Mouse (Mus musculus) liver, adult 2 months (tissue): ENCODE measurements around the gene Xpr1.

Experiments
- CTCF ChIP-seq: fragments of 200-500 bp; IDR thresholded peaks from 2 replicates; pipeline ENCODE4 v1.5.1; 2011; ENCODE audit warnings: low read depth, low read length, control low read depth
- POLR2A ChIP-seq: fragments of 200-500 bp; IDR thresholded peaks from 2 replicates; pipeline ENCODE4 v1.6.1; 2011; ENCODE audit warnings: low read length, control low read depth; ENCODE audit not compliant: insufficient read depth; ENCODE audit errors: extremely low read depth

GRCm38 (mm10) chr1:155251596-155251995 lies 165.6 kb downstream of the Xpr1 start:
- TF ChIP-seq POLR2A = no peak
- no peak for TF ChIP-seq CTCF
